Mouse (Mus musculus): ENCODE results near the gene St7. TPM values are rescaled to one million over a fixed set of nuclear protein-coding genes. Genes with fewer than 3 reads are reported as not detected.

Gene St7
- total RNA-seq, 2 experiments from 2014 or later, result 27.0 to 27.4 TPM

- no peak for DNase-seq (ENCODE audit: low spot score in 2 of 2)
Measured at GRCm38 (mm10) chr6:17755902-17756301, 63.2 kb downstream of the St7 start.

- no peak for DNase-seq (ENCODE audit: low spot score in 2 of 2)
Measured at GRCm38 (mm10) chr6:17758568-17758967, 65.8 kb downstream of the St7 start.

GRCm38 (mm10) chr6:17763963-17764659 lies 71.4 kb downstream of the St7 start:
- DNase-seq (ENCODE audit: low spot score in 2 of 2), result no peak

GRCm38 (mm10) chr6:17764660-17764998 lies 71.9 kb downstream of the St7 start:
- DNase-seq (ENCODE audit: low spot score in 2 of 2), result no peak

- DNase-seq (ENCODE audit: low spot score in 2 of 2), result no peak
Measured at GRCm38 (mm10) chr6:17769972-17770644, 77.4 kb downstream of the St7 start.

- no peak for DNase-seq (ENCODE audit: low spot score in 2 of 2)
Measured at GRCm38 (mm10) chr6:17770645-17771345, 78.1 kb downstream of the St7 start.

GRCm38 (mm10) chr6:17771456-17771855 lies 78.7 kb downstream of the St7 start:
- DNase-seq (ENCODE audit: low spot score in 2 of 2), result no peak

- DNase-seq (ENCODE audit: low spot score in 2 of 2), result no peak
Measured at GRCm38 (mm10) chr6:17772514-17772913, 79.8 kb downstream of the St7 start.

- no peak for DNase-seq (ENCODE audit: low spot score in 2 of 2)
Measured at GRCm38 (mm10) chr6:17776041-17776440, 83.3 kb downstream of the St7 start.

GRCm38 (mm10) chr6:17777018-17777799 lies 84.5 kb downstream of the St7 start:
- DNase-seq (ENCODE audit: low spot score in 2 of 2), result no peak

GRCm38 (mm10) chr6:17778648-17779202 lies 86.0 kb downstream of the St7 start:
- DNase-seq (ENCODE audit: low spot score in 2 of 2), result no peak

- DNase-seq (ENCODE audit: low spot score in 2 of 2), result no peak
Measured at GRCm38 (mm10) chr6:17783511-17783910, 90.8 kb downstream of the St7 start.

GRCm38 (mm10) chr6:17784523-17784922 lies 91.8 kb downstream of the St7 start:
- no peak for DNase-seq (ENCODE audit: low spot score in 2 of 2)

GRCm38 (mm10) chr6:17785248-17785647 lies 92.5 kb downstream of the St7 start:
- no peak for DNase-seq (ENCODE audit: low spot score in 2 of 2)

- no peak for DNase-seq (ENCODE audit: low spot score in 2 of 2)
Measured at GRCm38 (mm10) chr6:17787810-17788209, 95.1 kb downstream of the St7 start.

GRCm38 (mm10) chr6:17790251-17790650 lies 97.5 kb downstream of the St7 start:
- DNase-seq (ENCODE audit: low spot score in 2 of 2), result no peak

- no peak for DNase-seq (ENCODE audit: low spot score in 2 of 2)
Measured at GRCm38 (mm10) chr6:17793471-17793870, 100.7 kb downstream of the St7 start.

- DNase-seq (ENCODE audit: low spot score in 2 of 2), result no peak
Measured at GRCm38 (mm10) chr6:17797271-17797713, 104.6 kb downstream of the St7 start.

- DNase-seq (ENCODE audit: low spot score in 2 of 2), result no peak
Measured at GRCm38 (mm10) chr6:17800694-17801093, 108.0 kb downstream of the St7 start.

GRCm38 (mm10) chr6:17804468-17804867 lies 111.7 kb downstream of the St7 start:
- no peak for DNase-seq (ENCODE audit: low spot score in 2 of 2)

- no peak for DNase-seq (ENCODE audit: low spot score in 2 of 2)
Measured at GRCm38 (mm10) chr6:17806569-17806968, 113.8 kb downstream of the St7 start.
